10 mouse cellular contexts compared by ENCODE assay signal in genomic region chr5:64297100-64297499, GRCm38 (mm10).
DNase-seq lines count a peak whose midpoint lies in the region; ATAC-seq and TF ChIP-seq lines count a peak whose summit lies in the region.
"Had no signal": no experiment of that assay in that cellular context is flagged by ENCODE, and none has a peak within 500 bp of the region (broad histone marks: within the 10 kb centered on the region; RNA-seq: fewer than 3 reads in every experiment).

No protein-coding gene starts in this region.

- H3K4me2 ChIP-seq in lung, embryonic 14.5 days = no peak overlapping the region
- H3K4me2 ChIP-seq: limb, embryonic 13.5 days had no signal

- no peaks in the 10 kb centered on the region for H3K9me3 ChIP-seq in lung, embryonic 14.5 days (ENCODE audit: low read depth, low read length)
- H3K9me3 ChIP-seq: limb, embryonic 13.5 days had no signal

- no peaks in the 10 kb centered on the region for H3K27me3 ChIP-seq in heart, adult 2 months (ENCODE audit: control insufficient read depth, insufficient read depth, low read length)
- no peaks in the 10 kb centered on the region for H3K27me3 ChIP-seq in lung, embryonic 14.5 days (ENCODE audit: insufficient read depth, low read length)
- H3K27me3 ChIP-seq: limb, embryonic 13.5 days had no signal

- no peaks in the 10 kb centered on the region for H3K79me2 ChIP-seq in heart, adult 2 months (replicated peaks; ENCODE audit: control insufficient read depth, insufficient read depth, low read length)

- TF ChIP-seq POLR2A in heart, adult 2 months (IDR thresholded peaks at IDR 0.05; ENCODE audit: insufficient read depth, low read depth, low read length) = no peak
- no peak for TF ChIP-seq POLR2A in bone marrow, adult 2 months (IDR thresholded peaks at IDR 0.05; ENCODE audit: borderline replicate concordance, control insufficient read depth, low read depth, low read length)

- no peak for DNase-seq in heart, adult 2 months
- DNase-seq in heart, postnatal 14 days = no peak
- DNase-seq in lung, embryonic 14.5 days = no peak
- no peak for DNase-seq in lung, adult 18-20 months
- no peak for DNase-seq in cerebellum, postnatal 36 days
- DNase-seq in left cerebral cortex, postnatal 25 days (ENCODE audit: low spot score in 2 of 2) = no peak

- 55% methylated on average over 4 of the region's 4 CpGs for WGBS in heart, adult 2 months
- WGBS in lung, embryonic 14.5 days = 64% methylated on average over 4 of the region's 4 CpGs
- 33% methylated on average over 4 of the region's 4 CpGs for WGBS in bone marrow, adult 2 months

- peaks cover 6% of the 10 kb centered on the region; the same call in 1 of the 2 replicates for H3K36me3 ChIP-seq in heart, adult 2 months (ENCODE audit: control insufficient read depth, insufficient read depth, low read length)
- H3K36me3 ChIP-seq in lung, embryonic 14.5 days (ENCODE audit: insufficient read depth) = peaks cover 38% of the 10 kb centered on the region

- H3K4me3 ChIP-seq in heart, adult 2 months = no peak overlapping the region
- H3K4me3 ChIP-seq in lung, embryonic 14.5 days (ENCODE audit: low read depth, low read length) = no peak overlapping the region
- no peak overlapping the region for H3K4me3 ChIP-seq in bone marrow, adult 2 months (replicated peaks; ENCODE audit: control insufficient read depth, low read depth, low read length)
- H3K4me3 ChIP-seq: limb, embryonic 13.5 days had no signal

- no peak for TF ChIP-seq CTCF in heart, adult 2 months (IDR thresholded peaks at IDR 0.05)
- no peak for TF ChIP-seq CTCF in lung, embryonic 14.5 days (IDR thresholded peaks at IDR 0.05; ENCODE audit: low read depth)
- TF ChIP-seq CTCF in bone marrow, adult 2 months (IDR thresholded peaks at IDR 0.05; ENCODE audit: control insufficient read depth, insufficient read depth, low read length) = no peak

- intact Hi-C loops in heart, adult 2 months (cut with DNase I) = loop anchor here (2.0 to 10.0 kb wide), 2 partner anchors 48 to 668 kb away; partner anchors contain the start of gene Tlr6
- intact Hi-C loops in heart, postnatal 14 days (cut with DNase I) = loop anchor here (5.0 kb wide), 1 partner anchor 40 kb away; no protein-coding TSS in a partner anchor
- intact Hi-C loops in left cerebral cortex, postnatal 25 days (cut with DNase I) = loop anchor here (10.0 kb wide), 1 partner anchor 208 kb away; no protein-coding TSS in a partner anchor

- no peak for ATAC-seq in lung, embryonic 14.5 days (ENCODE audit: insufficient read depth)
- 0 out of 2 replicates have a peak, but pooled peaks have one; percentile 18 for ATAC-seq in megakaryocyte progenitor cell, adult 5-6 weeks (replicated peaks; ENCODE audit: poor library complexity)
- ATAC-seq: midbrain, embryonic 16.5 days had no signal

- no peak overlapping the region for H3K9ac ChIP-seq in heart, adult 2 months (ENCODE audit: low read depth, low read length)
- no peak overlapping the region for H3K9ac ChIP-seq in lung, embryonic 14.5 days
- H3K9ac ChIP-seq: limb, embryonic 13.5 days had no signal

- peaks cover 41% of the 10 kb centered on the region for H3K4me1 ChIP-seq in heart, adult 2 months (ENCODE audit: control insufficient read depth, insufficient read depth, low read length)
- H3K4me1 ChIP-seq in lung, embryonic 14.5 days (ENCODE audit: insufficient read depth) = peaks cover 4% of the 10 kb centered on the region; the same call in 1 of the 2 replicates
- H3K4me1 ChIP-seq in bone marrow, adult 2 months (ENCODE audit: control insufficient read depth, insufficient read depth, low read length) = peaks cover 5% of the 10 kb centered on the region; the same call in 1 of the 2 replicates

- no peak for TF ChIP-seq EP300 in heart, adult 2 months (IDR thresholded peaks at IDR 0.05; ENCODE audit: insufficient read depth, low read depth, low read length)

- H3K27ac ChIP-seq in heart, adult 2 months = peak overlapping the region; percentile 63
- peak overlapping the region; percentile 44; the same call in 1 of the 2 replicates for H3K27ac ChIP-seq in lung, embryonic 14.5 days (ENCODE audit: low read depth)
- H3K27ac ChIP-seq in bone marrow, adult 2 months (ENCODE audit: control insufficient read depth, insufficient read depth, low read depth, low read length, poor library complexity) = peak overlapping the region; percentile 30; the same call in 1 of the 2 replicates
- H3K27ac ChIP-seq: limb, embryonic 13.5 days had no signal
